Mouse (Mus musculus) bone marrow, adult 2 months (tissue): ENCODE data around the gene Suclg2.

ENCODE experiments used
- CTCF ChIP-seq: fragments of 200-500 bp; IDR thresholded peaks from 2 replicates; pipeline ENCODE4 v1.5.1; 2011; ENCODE audit warnings: low read length, control low read depth; ENCODE audit not compliant: control insufficient read depth, insufficient read depth
- POLR2A ChIP-seq: fragments of 200-500 bp; IDR thresholded peaks from 2 replicates; pipeline ENCODE4 v1.6.1; 2011; ENCODE audit warnings: low read depth, mild to moderate bottlenecking, control low read depth, low read length, borderline replicate concordance; ENCODE audit not compliant: control insufficient read depth

GRCm38 (mm10) chr6:95556320-95556719 lies 162.3 kb downstream of the Suclg2 start:
- no peak for TF ChIP-seq POLR2A
- no peak for TF ChIP-seq CTCF
